Mouse (Mus musculus) gastrocnemius, postnatal 4 days (tissue): ENCODE results near the gene Gprc5a. TPM values are rescaled to one million over a fixed set of nuclear protein-coding genes. Genes with fewer than 3 reads are reported as not detected.

Experiments
- DNase-seq, 2 experiments: peaks; one replicate each; pipeline ENCODE4 v3.0.0; 2021 to 2022; ENCODE audit warnings: low spot score in 2 of 2, mixed read lengths in 2 of 2
- total RNA-seq, 2 experiments: library from RNA; stranded (reverse); gene quantifications; 2 replicates each; pipeline ENCODE4 v1.2.3; 2021

Gene Gprc5a
- total RNA-seq, 2 experiments from 2014 or later = 1.3 to 1.5 TPM

DNA sequence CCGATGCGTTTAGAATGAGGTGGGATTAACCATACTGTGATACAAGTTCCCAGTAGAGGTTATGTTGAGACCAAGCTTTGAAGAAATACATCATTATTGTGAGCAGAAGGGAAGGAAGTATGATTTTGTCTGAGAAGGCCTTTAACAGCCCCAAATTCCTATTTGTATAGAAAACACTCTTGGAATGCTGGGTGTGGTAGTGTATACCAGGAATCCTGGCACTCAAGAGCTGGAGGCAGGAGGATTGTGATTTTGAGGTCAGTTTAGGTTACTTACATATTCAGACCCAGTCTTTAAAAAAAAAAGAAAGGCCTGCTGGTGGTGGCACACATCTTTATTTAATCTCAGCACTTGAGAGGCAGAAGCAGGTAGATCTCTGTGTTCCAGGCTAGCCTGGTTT is 4.9 kb downstream of the Gprc5a start:
- DNase-seq = no peak

DNA sequence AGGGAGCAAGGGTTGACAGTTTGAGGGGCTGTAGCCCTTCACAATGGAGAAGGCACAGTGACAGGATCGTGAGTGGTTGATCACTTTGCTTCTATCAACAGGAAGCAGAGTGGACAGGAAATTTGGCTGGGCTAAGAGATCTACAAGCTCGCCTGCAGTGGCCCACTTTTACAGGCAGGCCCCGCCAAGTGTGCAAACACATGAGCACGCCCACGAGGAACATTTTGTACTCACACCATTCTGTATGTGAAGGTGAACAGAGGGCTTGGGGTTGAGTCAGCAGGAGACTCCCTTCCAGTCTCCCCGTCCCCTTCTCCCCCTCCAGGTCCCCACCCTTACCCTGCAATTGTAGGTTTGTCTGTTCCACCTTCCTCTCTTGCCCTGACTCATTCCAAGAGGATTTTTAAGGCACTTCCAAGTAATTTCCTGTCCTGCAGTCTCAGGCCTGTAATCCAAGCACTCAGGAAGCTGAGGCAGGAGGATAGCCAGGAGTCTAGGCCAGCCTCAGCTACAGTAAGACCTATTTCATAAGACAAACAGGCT is 9.0 kb downstream of the Gprc5a start:
- no peak for DNase-seq

DNA sequence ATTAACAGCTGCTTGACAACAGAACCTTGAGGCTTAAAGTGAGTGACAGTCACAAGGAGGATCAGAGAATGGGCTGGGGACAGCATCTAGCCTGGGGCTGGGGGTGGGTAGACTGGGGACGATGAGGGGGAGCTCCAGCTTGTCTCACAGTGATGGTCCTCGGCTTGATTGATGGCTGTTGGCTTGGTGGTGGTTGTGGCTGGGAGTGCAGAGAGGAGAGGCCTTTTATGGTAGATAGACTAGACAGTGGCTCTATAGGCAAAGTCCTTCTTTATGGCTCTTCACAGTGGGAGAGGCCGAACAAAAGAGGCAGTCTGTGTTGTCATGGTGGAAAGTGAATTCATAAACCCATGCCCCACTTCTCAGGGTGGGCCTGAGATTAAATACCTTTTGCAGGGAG is 10.8 kb downstream of the Gprc5a start:
- no peak for DNase-seq

DNA sequence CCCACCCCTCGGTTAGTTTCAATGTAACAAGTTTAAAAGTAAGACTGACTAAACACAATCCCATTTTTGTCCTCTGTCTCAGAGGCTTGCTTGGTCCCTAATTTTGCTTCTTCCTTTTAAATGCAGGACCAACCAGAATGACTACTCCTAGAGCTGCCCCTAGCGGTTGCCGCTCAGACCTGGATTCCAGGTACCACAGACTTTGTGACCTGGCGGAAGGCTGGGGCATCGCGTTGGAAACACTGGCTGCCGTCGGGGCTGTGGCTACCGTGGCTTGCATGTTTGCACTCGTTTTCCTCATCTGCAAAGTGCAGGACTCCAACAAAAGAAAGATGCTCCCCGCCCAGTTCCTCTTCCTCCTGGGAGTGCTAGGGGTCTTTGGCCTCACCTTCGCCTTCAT is 13.0 kb downstream of the Gprc5a start:
- no peak for DNase-seq

DNA sequence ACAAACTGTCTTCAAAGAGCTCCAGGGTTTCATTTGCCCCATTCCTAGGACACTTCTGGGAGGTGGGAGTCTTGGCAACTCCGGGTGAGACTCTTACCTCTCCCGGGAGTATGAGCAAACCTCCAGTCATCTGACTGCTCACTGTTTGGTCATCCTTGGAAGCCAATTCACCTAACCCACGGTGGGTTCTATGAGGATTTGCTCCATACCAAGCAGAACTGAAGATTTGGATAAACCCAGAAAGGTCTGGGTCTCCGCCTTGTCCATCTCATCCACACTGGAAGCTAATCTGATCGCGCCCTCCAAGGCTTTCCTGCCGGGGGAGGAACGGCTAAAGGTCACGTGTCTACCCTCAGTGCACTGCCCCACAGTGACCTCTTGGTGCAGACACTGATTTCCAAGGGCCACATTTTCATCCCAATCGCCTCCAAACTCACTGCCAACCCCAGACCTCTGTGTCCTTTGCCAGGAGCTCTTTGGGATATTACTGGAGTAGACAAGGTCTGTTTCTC is 18.6 kb downstream of the Gprc5a start:
- DNase-seq = no peak

DNA sequence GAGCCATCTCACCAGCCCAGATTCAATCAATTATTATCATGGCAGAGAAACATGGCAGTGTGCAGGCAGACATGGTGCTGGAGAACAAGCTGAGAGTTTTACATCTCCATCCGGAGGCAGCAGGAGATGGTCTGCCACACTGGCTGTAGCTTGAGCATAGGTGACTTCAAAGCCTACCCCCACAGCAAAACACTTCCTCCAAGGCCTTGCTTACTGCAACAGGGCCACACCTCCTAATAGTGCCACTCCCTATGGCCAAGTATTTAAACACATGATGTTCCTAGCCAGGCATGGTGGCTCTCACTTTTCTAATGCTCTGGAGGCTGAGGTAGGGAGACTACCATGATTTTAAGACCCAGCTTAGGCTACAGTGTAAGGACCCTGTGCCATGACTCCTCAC is 20.3 kb downstream of the Gprc5a start:
- no peak for DNase-seq

DNA sequence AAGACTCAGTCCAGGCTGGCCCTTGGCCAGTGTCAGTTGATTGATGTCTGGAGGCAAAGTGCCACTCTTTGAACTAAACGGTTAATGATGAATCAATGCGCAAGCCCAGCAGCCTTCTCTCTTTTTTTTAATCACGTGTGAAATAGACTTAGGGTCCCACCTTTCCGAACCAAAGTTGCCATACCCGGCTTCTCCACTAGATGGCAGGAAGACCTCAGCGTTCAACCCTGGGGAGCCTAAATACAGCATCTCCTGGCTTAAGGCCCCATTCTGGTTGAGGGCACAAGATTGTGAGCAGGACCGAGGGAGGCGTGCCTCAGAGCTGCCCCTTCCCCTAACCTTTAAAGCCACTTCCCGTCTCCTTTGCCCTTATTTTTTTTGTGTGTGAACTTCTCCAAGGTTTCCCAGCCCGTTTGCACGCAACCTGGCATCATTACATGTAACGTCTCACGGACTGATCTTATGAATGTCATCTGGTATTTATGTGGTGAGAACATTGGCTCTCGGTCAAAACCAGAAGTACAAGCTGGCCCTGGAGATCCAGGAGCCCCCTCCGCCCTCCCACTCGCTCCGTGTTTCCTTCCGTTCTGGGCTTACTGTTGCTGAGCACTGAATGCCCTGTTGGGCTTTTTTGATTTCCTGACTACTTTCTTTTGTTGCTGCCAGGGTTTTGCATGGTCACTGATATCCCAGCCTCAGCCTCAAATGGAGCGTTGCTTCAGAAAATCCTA is 22.4 kb downstream of the Gprc5a start:
- peak; percentile 55 to 78 for DNase-seq

DNA sequence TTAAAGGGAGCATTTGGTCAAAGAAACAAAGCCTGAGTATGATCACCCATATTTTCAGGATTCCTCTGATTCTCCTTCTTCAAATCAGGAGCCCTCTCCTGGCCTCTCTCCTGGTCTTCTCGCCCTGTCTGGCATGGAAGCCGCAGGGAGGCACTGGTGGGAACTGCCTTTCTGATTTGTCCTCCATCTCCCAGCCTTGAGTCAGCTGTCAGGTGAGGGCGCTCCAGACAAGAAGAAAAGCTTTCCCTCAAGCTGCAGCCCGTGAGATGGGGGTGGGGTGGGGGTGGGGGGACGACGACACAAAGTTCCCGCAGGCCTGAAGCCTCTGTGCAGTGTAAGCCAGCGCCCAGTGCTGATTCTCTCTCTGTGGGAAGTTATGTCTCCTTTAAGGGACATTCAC is 24.3 kb downstream of the Gprc5a start:
- DNase-seq = peak in 1 of 2 experiments; percentile 25

DNA sequence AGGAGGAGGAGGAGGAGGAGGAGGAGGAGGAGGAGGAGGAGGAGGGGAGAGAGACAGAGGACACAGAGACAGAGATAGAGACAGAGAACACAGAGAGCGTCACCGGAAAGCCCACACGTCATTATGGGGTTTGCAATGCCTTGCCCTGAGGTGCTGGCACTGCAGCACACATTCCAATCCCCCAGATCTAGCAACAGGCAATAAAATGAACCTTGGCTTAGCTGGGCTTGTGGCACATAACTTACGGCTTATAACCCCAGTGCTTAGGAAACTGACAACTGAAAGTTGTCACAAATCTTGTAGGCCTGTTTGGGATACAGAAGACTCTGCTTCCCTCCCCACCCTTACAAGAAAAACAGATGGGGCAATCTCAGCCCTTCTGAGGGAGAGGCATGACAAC is 25.2 kb downstream of the Gprc5a start:
- DNase-seq = no peak

DNA sequence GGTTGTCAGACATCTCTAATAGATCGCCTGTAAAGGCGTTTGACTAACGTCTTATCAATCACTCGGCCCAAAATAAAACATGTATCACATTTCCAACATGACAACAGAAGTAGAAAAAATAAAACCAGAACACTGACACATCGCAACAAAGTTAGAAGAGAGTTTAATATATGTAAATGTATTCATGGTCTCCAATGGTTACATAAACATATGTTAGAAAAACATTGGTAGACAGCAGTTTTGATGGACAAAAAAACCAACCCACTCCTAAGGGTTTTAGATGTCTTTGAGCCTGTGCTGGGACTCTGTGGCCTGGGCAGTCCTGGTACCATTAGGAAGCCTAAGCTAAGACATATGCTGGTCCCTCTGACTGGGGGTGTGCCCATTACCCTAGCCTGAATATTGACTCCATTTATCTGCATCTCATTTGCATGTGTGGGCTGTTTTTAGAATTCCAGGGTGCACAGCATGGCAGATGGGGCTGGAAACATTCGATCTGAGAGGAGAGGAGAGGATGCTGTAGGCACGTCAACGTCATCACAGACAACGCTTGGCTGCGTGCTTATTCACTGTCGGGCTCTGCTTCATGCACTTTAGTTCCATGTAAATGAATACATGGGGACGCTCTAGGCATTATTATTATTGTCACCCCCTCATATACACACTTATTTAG is 27.5 kb downstream of the Gprc5a start:
- DNase-seq = no peak

DNA sequence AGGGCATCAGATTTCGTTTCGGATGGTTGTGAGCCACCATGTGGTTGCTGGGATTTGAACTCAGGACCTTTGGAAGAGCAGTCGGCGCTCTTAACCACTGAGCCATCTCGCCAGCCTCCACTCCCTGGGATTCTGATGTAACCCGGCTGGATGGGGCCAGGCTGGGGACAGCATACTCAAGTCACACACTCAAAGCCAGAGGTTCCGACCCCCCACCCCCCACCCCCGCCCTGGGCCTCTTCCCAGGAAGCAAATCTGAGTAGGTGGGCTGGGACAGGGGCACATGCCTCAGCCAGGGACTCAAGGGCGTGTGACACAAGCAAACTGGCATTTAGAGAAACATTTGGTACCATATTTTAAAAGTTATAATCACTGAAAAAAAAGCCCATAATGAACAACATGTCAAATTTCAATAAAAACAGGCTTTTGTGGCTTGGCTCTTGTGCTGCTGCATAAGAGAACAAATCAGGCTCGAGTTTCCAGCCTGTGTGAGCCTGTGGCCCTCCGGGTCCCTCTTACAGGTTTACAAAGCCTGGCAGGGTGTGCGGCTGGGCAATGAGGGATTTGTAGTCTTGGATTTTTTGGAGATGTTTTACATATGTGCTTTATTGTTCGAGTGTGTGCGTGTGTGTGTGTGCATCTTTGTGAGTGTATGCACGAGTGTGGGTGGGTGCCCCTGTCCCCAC is 35.5 kb downstream of the Gprc5a start:
- no peak for DNase-seq

DNA sequence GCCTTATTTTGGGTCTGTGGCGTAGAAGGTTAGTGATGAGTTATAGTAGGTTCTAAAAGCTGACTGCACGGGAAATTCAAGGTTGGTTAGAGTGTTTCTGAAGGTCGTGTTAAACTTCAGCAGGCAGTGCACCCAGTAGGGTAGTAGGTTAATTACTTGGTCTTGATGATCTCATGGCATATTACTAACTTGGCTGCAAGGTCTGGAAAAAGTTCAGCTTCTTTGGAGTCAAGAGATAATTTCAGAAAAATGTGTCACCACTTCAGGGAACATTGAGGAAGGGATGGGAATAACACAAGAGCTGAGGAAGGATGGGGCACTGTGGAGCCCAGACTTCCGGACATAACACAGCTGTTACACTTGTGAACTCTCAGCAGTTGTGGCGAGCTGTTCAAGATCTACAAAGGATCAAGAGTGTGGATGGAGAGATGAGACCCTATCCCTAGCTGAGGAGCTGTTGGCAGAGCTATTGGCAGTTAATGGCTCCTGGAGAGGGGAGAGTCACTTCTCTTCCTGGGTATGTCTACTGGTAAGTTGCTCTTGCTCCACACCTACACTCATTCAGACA is 37.4 kb downstream of the Gprc5a start:
- no peak for DNase-seq

DNA sequence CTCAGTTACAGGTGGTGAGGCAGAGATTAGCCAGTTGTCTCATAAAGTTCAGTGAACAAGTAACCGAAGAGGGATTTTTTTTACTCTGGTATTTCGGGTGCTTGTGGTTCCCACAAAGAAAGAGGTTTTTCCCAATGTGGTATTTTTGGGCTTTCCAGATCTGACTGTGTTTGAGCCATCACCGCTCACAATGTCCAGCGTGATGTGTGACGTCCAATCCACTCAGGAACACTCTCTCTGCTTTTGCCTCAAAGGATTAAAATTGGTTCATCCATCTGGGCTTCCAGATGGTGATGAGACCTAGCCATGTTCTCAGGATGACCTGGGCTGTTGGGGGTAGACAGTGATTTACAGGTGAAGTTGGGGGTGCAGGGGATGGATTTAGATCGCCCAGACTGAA is 41.6 kb downstream of the Gprc5a start:
- no peak for DNase-seq

DNA sequence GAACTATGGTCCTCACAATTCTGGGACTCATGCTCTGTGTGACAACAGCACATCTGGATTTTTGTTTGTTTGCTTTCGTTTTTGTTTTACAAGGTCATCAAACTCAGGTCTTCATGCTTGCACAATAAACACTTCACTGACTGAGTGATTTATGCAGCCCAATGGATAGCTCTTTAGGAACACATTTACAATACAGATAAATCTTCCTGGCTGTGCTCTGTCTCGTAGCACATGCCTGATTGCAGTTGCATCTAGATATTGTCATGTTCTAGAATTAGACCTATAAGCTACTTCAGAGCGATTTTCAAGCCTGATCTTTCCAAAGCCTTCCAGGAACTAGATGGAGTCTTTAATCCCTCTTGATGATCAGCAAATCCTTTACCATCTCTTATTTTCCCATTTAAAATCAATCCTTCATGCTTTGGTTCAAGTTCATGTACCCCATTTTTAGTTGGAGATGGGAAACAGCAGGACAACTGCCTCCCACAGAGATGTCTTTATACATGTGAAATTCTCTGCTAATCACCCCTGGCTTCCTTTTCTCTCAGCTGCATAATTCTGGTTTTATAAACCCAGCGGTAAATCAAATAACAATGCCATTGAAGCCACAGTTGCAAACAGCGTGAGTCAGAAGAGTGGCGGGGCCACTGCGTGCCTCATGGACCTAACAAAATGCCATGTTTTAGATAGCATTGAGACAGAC is 47.1 kb downstream of the Gprc5a start:
- DNase-seq = no peak

DNA sequence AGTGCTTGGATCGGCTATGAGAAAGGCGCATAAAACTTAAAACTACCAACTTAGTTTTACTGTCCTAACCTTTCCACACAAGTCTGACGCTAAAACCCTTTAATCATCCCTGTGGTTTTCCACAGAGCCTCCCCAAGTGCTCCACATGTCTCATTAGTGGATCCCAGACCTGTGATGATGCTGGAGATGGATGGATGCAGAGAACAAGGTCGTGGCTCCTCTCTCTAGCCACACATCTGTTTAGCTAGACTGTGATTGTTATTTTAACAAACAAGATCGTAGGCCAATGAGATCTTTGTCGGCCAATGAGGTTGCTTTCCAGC is 47.6 kb downstream of the Gprc5a start:
- no peak for DNase-seq

DNA sequence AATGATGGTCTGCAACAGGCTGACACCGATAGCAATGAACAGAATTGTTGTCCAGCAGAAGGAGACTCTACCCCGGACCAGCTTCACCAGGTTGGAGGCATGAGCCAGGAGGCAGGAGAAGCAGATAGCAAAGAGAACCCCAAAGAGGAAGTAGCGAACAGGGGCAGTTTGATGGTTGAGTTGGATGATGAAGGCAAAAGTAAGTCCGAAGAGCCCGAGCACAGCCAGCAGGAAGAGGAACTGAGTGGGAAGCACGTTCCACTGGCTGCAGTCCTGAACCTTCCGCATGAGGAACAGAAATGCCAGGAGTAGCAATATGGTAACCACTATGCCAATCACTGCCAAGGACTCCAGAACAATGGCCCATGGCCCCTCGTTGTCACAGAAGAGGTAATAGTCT is 51.0 kb downstream of the Gprc5a start:
- no peak for DNase-seq

DNA sequence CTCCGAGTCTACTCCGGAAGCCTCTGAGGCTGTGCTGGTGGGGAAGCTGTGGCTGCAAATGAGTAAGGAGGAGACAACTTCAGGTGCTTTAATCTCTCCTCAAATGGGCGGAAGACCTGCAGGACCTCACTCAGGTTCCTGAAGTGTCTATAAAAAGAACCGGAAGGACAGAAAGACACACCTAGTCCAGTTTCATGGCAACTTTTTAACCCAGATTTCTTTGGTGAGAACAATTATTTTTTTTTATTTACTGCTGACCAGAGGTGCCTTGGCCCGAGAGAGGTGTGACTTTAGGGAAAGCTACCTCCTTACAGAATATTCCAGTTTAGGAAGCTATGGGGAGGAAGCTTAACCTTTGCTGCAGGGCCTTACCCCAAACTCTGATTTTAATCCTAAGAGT is 52.7 kb downstream of the Gprc5a start, which contains the start of gene Gprc5d:
Gene Gprc5d, minus strand, starts transcription at position 101 of the 400 bp plus-strand sequence.
- DNase-seq = no peak

DNA sequence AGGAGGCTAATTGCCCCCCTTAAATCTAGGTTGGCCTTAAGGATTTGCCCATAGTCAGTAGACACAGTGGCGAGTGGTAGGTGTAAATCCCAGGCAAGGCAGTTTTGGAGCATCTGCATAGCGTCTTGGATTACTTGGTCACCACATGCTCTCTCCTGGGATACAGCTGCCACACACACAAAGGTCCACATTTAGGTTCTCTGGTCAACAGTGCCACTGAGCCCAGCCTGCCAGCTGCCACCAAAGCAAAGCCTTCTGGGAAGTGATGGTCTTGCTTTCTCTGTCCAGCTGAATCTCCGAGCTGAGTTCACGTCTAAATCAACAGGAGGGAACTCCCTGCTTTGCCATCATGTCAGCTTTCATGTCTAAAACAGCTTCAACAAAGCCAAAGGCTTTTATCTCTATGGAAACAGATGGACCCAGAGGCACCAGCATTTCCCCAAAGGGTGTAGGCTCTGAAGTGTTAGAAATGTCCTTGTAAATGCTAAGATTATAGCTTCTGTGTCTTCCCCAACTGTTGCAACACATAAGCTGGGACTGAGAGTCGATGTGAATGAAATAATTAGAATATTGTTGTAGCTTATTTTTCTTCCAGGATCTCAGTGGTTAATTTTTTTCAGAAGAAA is 59.4 kb downstream of the Gprc5a start:
- no peak for DNase-seq

DNA sequence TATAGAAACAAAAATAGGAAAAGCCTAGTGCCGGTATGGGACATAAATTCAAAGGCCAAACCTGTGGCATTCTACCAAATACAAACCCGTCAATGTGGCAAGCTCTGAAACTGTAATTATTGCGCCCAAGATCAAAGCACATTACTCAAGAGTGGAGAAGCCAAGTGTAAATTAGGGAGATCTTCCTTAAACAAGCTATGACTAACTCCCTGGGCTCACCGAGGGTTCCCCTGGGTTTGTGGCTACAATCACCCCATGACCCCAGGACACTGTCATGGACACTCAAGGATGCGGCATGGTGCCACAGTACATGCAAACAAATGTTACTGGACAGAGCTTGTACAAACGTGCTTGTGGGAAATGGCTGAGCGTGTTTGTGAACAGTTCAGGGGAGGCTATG is 67.6 kb downstream of the Gprc5a start:
- DNase-seq = no peak

DNA sequence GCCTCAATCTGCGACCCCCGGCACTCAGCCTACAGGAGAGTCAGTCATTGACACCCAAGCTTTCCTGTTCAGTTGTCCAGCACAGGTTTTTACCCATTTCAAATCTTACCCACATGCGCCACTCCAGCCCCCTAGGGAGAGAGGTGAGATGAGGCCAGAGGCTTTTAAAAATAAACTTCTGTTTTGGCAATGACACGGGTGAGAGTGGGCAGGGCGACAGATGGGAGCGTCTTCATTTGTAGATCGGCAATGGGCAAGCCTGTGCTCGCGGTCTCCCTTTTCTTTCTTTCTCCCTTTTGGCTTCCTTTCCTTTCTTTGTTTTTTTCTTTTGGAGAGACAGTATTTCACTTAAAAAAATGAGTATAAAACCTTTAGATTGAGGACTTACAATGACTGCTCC is 68.0 kb downstream of the Gprc5a start:
- no peak for DNase-seq
